21 mouse cellular contexts compared by ENCODE assay signal in genomic region chr4:83957217-83957692, GRCm38 (mm10).
DNase-seq lines count a peak whose midpoint lies in the region; ATAC-seq lines count a peak whose summit lies in the region.
"Had no signal": no experiment of that assay in that cellular context is flagged by ENCODE, and none has a peak within 500 bp of the region (broad histone marks: within the 10 kb centered on the region; RNA-seq: fewer than 3 reads in every experiment).

No protein-coding gene starts in this region.

- H3K36me3 ChIP-seq in kidney, embryonic 15.5 days: no peaks in the 10 kb centered on the region
- H3K36me3 ChIP-seq in embryonic facial prominence, embryonic 10.5 days (replicated peaks): no peaks in the 10 kb centered on the region
- no peaks in the 10 kb centered on the region for H3K36me3 ChIP-seq in embryonic facial prominence, embryonic 12.5 days
- no peaks in the 10 kb centered on the region for H3K36me3 ChIP-seq in limb, embryonic 12.5 days
- H3K36me3 ChIP-seq in hindbrain, embryonic 13.5 days: no peaks in the 10 kb centered on the region
- H3K36me3 ChIP-seq: embryonic facial prominence, embryonic 15.5 days; heart, embryonic 13.5 days; stomach, embryonic 15.5 days had no signal

- H3K9ac ChIP-seq in kidney, embryonic 15.5 days: no peak overlapping the region
- H3K9ac ChIP-seq in embryonic facial prominence, embryonic 12.5 days: no peak overlapping the region
- H3K9ac ChIP-seq in limb, embryonic 12.5 days (replicated peaks): no peak overlapping the region
- no peak overlapping the region for H3K9ac ChIP-seq in hindbrain, embryonic 13.5 days
- H3K9ac ChIP-seq: embryonic facial prominence, embryonic 15.5 days; heart, embryonic 13.5 days; stomach, embryonic 15.5 days had no signal

- peaks cover 10% of the 10 kb centered on the region for H3K4me1 ChIP-seq in kidney, embryonic 15.5 days
- H3K4me1 ChIP-seq in embryonic facial prominence, embryonic 10.5 days: peaks cover 13% of the 10 kb centered on the region
- peaks cover 11% of the 10 kb centered on the region; the same call in 1 of the 2 replicates for H3K4me1 ChIP-seq in embryonic facial prominence, embryonic 12.5 days
- peaks cover 15% of the 10 kb centered on the region for H3K4me1 ChIP-seq in limb, embryonic 12.5 days (replicated peaks)
- no peaks in the 10 kb centered on the region for H3K4me1 ChIP-seq in hindbrain, embryonic 13.5 days (replicated peaks)
- H3K4me1 ChIP-seq: heart, embryonic 13.5 days; stomach, embryonic 15.5 days had no signal

- 0 out of 2 replicates have a peak, but pooled peaks cover 5% of the 10 kb centered on the region for H3K9me3 ChIP-seq in kidney, embryonic 15.5 days (replicated peaks)
- peaks cover 7% of the 10 kb centered on the region; the same call in 1 of the 2 replicates for H3K9me3 ChIP-seq in embryonic facial prominence, embryonic 10.5 days
- peaks cover 8% of the 10 kb centered on the region; the same call in 1 of the 2 replicates for H3K9me3 ChIP-seq in embryonic facial prominence, embryonic 12.5 days
- peaks cover 8% of the 10 kb centered on the region; the same call in 1 of the 2 replicates for H3K9me3 ChIP-seq in limb, embryonic 12.5 days
- H3K9me3 ChIP-seq in hindbrain, embryonic 13.5 days: no peaks in the 10 kb centered on the region
- H3K9me3 ChIP-seq: embryonic facial prominence, embryonic 15.5 days; stomach, embryonic 15.5 days had no signal

- no peaks in the 10 kb centered on the region for H3K27me3 ChIP-seq in kidney, embryonic 15.5 days
- no peaks in the 10 kb centered on the region for H3K27me3 ChIP-seq in embryonic facial prominence, embryonic 10.5 days (replicated peaks; ENCODE audit: low read depth, poor library complexity, severe bottlenecking)
- H3K27me3 ChIP-seq in embryonic facial prominence, embryonic 12.5 days: no peaks in the 10 kb centered on the region
- no peaks in the 10 kb centered on the region for H3K27me3 ChIP-seq in limb, embryonic 12.5 days
- H3K27me3 ChIP-seq in hindbrain, embryonic 13.5 days: no peaks in the 10 kb centered on the region
- H3K27me3 ChIP-seq: embryonic facial prominence, embryonic 15.5 days; heart, embryonic 13.5 days; stomach, embryonic 15.5 days had no signal

- no peak for DNase-seq in kidney, adult 9 months
- peak; percentile 56 for DNase-seq in embryonic facial prominence, embryonic 10.5 days (ENCODE audit: low spot score)
- DNase-seq in layer of hippocampus, adult 11-12 months (ENCODE audit: low spot score): no peak
- DNase-seq: adrenal gland, adult 8-10 months; cerebellum, adult 9-10 months; gastrocnemius, postnatal 10 days; heart, adult 2 months; heart, postnatal 14 days; kidney, adult 2 months had no signal

- no peak overlapping the region for H3K4me3 ChIP-seq in kidney, embryonic 15.5 days (replicated peaks)
- no peak overlapping the region for H3K4me3 ChIP-seq in embryonic facial prominence, embryonic 10.5 days
- no peak overlapping the region for H3K4me3 ChIP-seq in embryonic facial prominence, embryonic 12.5 days
- no peak overlapping the region for H3K4me3 ChIP-seq in limb, embryonic 12.5 days (replicated peaks)
- no peak overlapping the region for H3K4me3 ChIP-seq in hindbrain, embryonic 13.5 days
- H3K4me3 ChIP-seq: embryonic facial prominence, embryonic 15.5 days; heart, adult 2 months; heart, embryonic 13.5 days; layer of hippocampus, adult 2 months; stomach, embryonic 15.5 days had no signal

- peak; percentile 66 for ATAC-seq in kidney, embryonic 15.5 days (replicated peaks; ENCODE audit: low FRiP score)
- ATAC-seq in embryonic facial prominence, embryonic 12.5 days (ENCODE audit: insufficient number of reproducible peaks, insufficient read depth, low FRiP score, low TSS enrichment): peak; percentile 72; the same call in 1 of the 2 replicates
- peak; percentile 85 for ATAC-seq in limb, embryonic 12.5 days (ENCODE audit: insufficient number of reproducible peaks, insufficient read depth, low FRiP score, low TSS enrichment, low read depth)
- no peak for ATAC-seq in hindbrain, embryonic 13.5 days (ENCODE audit: low FRiP score)
- ATAC-seq: activated CD4-positive, CD25-positive, alpha-beta regulatory T cell, adult 4 months; forebrain, embryonic 14.5 days; lung, postnatal 0 days had no signal

- H3K4me2 ChIP-seq in kidney, embryonic 15.5 days: no peak overlapping the region
- H3K4me2 ChIP-seq in embryonic facial prominence, embryonic 12.5 days (replicated peaks): no peak overlapping the region
- no peak overlapping the region for H3K4me2 ChIP-seq in limb, embryonic 12.5 days
- no peak overlapping the region for H3K4me2 ChIP-seq in hindbrain, embryonic 13.5 days
- H3K4me2 ChIP-seq: embryonic facial prominence, embryonic 15.5 days; heart, embryonic 13.5 days; midbrain, embryonic 11.5 days; stomach, embryonic 15.5 days had no signal

- 42% methylated on average over 5 of the region's 5 CpGs for WGBS in kidney, embryonic 15.5 days
- 55% methylated on average over 5 of the region's 5 CpGs for WGBS in embryonic facial prominence, embryonic 10.5 days
- WGBS in embryonic facial prominence, embryonic 12.5 days: 24% methylated on average over 5 of the region's 5 CpGs
- WGBS in limb, embryonic 12.5 days: 27% methylated on average over 5 of the region's 5 CpGs
- WGBS in hindbrain, embryonic 13.5 days: 75% methylated on average over 5 of the region's 5 CpGs

- H3K27ac ChIP-seq in kidney, embryonic 15.5 days: no peak overlapping the region
- H3K27ac ChIP-seq in embryonic facial prominence, embryonic 10.5 days (replicated peaks): no peak overlapping the region
- H3K27ac ChIP-seq in embryonic facial prominence, embryonic 12.5 days: no peak overlapping the region; the same call in 1 of the 2 replicates
- no peak overlapping the region for H3K27ac ChIP-seq in limb, embryonic 12.5 days
- no peak overlapping the region for H3K27ac ChIP-seq in hindbrain, embryonic 13.5 days
- H3K27ac ChIP-seq: embryonic facial prominence, embryonic 15.5 days; heart, adult 2 months; heart, embryonic 13.5 days; layer of hippocampus, adult 2 months; stomach, embryonic 15.5 days had no signal
